Mouse (Mus musculus) granulocyte monocyte progenitor cell, adult 5-6 weeks (primary cell): ENCODE data around the gene Vmn1r174. TPM values are rescaled to one million over a fixed set of nuclear protein-coding genes. Genes with fewer than 3 reads are reported as not detected.
"Not testable (repeated sequence)": the region's sequence is repeated elsewhere in the genome, so short reads cannot be mapped to it uniquely, and the experiment has no call there.

Source experiments
- ATAC-seq: replicated peaks from 2 replicates; pipeline ENCODE4 v1.8.0; 2016; ENCODE audit warnings: mild to moderate bottlenecking, moderate TSS enrichment, inconsistent platforms; ENCODE audit not compliant: poor library complexity, severe bottlenecking
- total RNA-seq, 2 experiments: library from RNA; stranded (forward) in 1 of 2; stranded (reverse) in 1 of 2; fragments of 200-712, 200-1000 nt in 1 of 2; fragments of >200 nt in 1 of 2; fragmentation: Nextera tagmentation in 1 of 2; gene quantifications; 2 replicates each; pipeline ENCODE4 v1.2.3; 2014 to 2017

The Vmn1r174 gene
- not detected in 2 replicates for total RNA-seq (2014; fragmentation: Nextera tagmentation)
- total RNA-seq (2017): not detected in 2 replicates

GRCm38 (mm10) chr7:23751970-23752369 lies at the start of gene Vmn1r174:
Gene Vmn1r174, plus strand, starts transcription at chr7:23752270.
- ATAC-seq: not testable (repeated sequence)

GRCm38 (mm10) chr7:23784526-23784925 lies 32.5 kb downstream of the Vmn1r174 start:
- no peak for ATAC-seq

GRCm38 (mm10) chr7:23810543-23810942 lies 58.5 kb downstream of the Vmn1r174 start, which contains the start of gene Vmn1r175:
Gene Vmn1r175, minus strand, starts transcription at chr7:23810643.
- ATAC-seq: not testable (repeated sequence)

Other genes with a start within 250 kb of the Vmn1r174 start
- gene Vmn1r167, start 245.1 kb upstream of the Vmn1r174 start, total RNA-seq (2014; fragmentation: Nextera tagmentation): not detected in 2 replicates
- gene Vmn1r167, start 245.1 kb upstream of the Vmn1r174 start, total RNA-seq (2017): not detected in 2 replicates
- not detected in 2 replicates for gene Vmn1r168, start 212.5 kb upstream of the Vmn1r174 start, total RNA-seq (2014; fragmentation: Nextera tagmentation)
- not detected in 2 replicates for gene Vmn1r168, start 212.5 kb upstream of the Vmn1r174 start, total RNA-seq (2017)
- gene Vmn1r169, start 176.7 kb upstream of the Vmn1r174 start, total RNA-seq (2014; fragmentation: Nextera tagmentation): not detected in 2 replicates
- gene Vmn1r169, start 176.7 kb upstream of the Vmn1r174 start, total RNA-seq (2017): not detected in 2 replicates
- not detected in 2 replicates for gene Vmn1r170, start 146.1 kb upstream of the Vmn1r174 start, total RNA-seq (2014; fragmentation: Nextera tagmentation)
- not detected in 2 replicates for gene Vmn1r170, start 146.1 kb upstream of the Vmn1r174 start, total RNA-seq (2017)
- gene Vmn1r171, start 121.5 kb upstream of the Vmn1r174 start, total RNA-seq (2014; fragmentation: Nextera tagmentation): not detected in 2 replicates
- not detected in 2 replicates for gene Vmn1r171, start 121.5 kb upstream of the Vmn1r174 start, total RNA-seq (2017)
- not detected in 2 replicates for gene Vmn1r172, start 94.0 kb upstream of the Vmn1r174 start, total RNA-seq (2014; fragmentation: Nextera tagmentation)
- gene Vmn1r172, start 94.0 kb upstream of the Vmn1r174 start, total RNA-seq (2017): not detected in 2 replicates
- not detected in 2 replicates for gene Vmn1r173, start 51.6 kb upstream of the Vmn1r174 start, total RNA-seq (2014; fragmentation: Nextera tagmentation)
- not detected in 2 replicates for gene Vmn1r173, start 51.6 kb upstream of the Vmn1r174 start, total RNA-seq (2017)
- gene Vmn1r175, start 58.4 kb downstream of the Vmn1r174 start, total RNA-seq (2014; fragmentation: Nextera tagmentation): not detected in 2 replicates
- not detected in 2 replicates for gene Vmn1r175, start 58.4 kb downstream of the Vmn1r174 start, total RNA-seq (2017)
- gene Vmn1r176, start 85.1 kb downstream of the Vmn1r174 start, total RNA-seq (2014; fragmentation: Nextera tagmentation): not detected in 2 replicates
- not detected in 2 replicates for gene Vmn1r176, start 85.1 kb downstream of the Vmn1r174 start, total RNA-seq (2017)
- not detected in 2 replicates for gene Vmn1r177, start 114.2 kb downstream of the Vmn1r174 start, total RNA-seq (2014; fragmentation: Nextera tagmentation)
- not detected in 2 replicates for gene Vmn1r177, start 114.2 kb downstream of the Vmn1r174 start, total RNA-seq (2017)
- gene Vmn1r178, start 139.7 kb downstream of the Vmn1r174 start, total RNA-seq (2014; fragmentation: Nextera tagmentation): not detected in 2 replicates
- not detected in 2 replicates for gene Vmn1r178, start 139.7 kb downstream of the Vmn1r174 start, total RNA-seq (2017)
- gene Vmn1r179, start 174.7 kb downstream of the Vmn1r174 start, total RNA-seq (2014; fragmentation: Nextera tagmentation): not detected in 2 replicates
- not detected in 2 replicates for gene Vmn1r179, start 174.7 kb downstream of the Vmn1r174 start, total RNA-seq (2017)
- gene Vmn1r180, start 198.4 kb downstream of the Vmn1r174 start, total RNA-seq (2014; fragmentation: Nextera tagmentation): not detected in 2 replicates
- gene Vmn1r180, start 198.4 kb downstream of the Vmn1r174 start, total RNA-seq (2017): not detected in 2 replicates
- not detected in 2 replicates for gene Vmn1r181, start 222.3 kb downstream of the Vmn1r174 start, total RNA-seq (2014; fragmentation: Nextera tagmentation)
- not detected in 2 replicates for gene Vmn1r181, start 222.3 kb downstream of the Vmn1r174 start, total RNA-seq (2017)
- gene V1rd19, start 249.4 kb downstream of the Vmn1r174 start, total RNA-seq (2014; fragmentation: Nextera tagmentation): not detected in 2 replicates
- gene V1rd19, start 249.4 kb downstream of the Vmn1r174 start, total RNA-seq (2017): not detected in 2 replicates